Mouse (Mus musculus) ES-Bruce4 (cell line): ENCODE data around the gene Znrf1.

ENCODE experiments used
- CTCF ChIP-seq: IDR thresholded peaks from one replicate; pipeline ENCODE4 v1.8.1; 2011; ENCODE audit warnings: low read depth, low read length
- EP300 ChIP-seq: IDR thresholded peaks from 2 replicates; pipeline ENCODE4 v1.6.1; 2011; ENCODE audit warnings: low read depth, low read length; ENCODE audit not compliant: insufficient read depth
- POLR2A ChIP-seq: IDR thresholded peaks from one replicate; pipeline ENCODE4 v1.8.1; 2011; ENCODE audit warnings: low read length; ENCODE audit not compliant: insufficient read depth

GRCm38 (mm10) chr8:111666751-111667150, 130.9 kb downstream of the Znrf1 start:
- TF ChIP-seq CTCF, result no peak
- no peak for TF ChIP-seq POLR2A
- TF ChIP-seq EP300, result no peak
